Mouse (Mus musculus) embryonic facial prominence, embryonic 10.5 days (tissue): ENCODE results near the gene 4930519P11Rik. TPM values are rescaled to one million over a fixed set of nuclear protein-coding genes. Genes with fewer than 3 reads are reported as not detected.

Experiments
- DNase-seq: peaks from one replicate; pipeline ENCODE4 v3.0.0-alpha.2; 2017; ENCODE audit warnings: low spot score
- H3K27ac ChIP-seq: fragments of 300-500 bp; sonication (generic); replicated peaks from 2 replicates; pipeline ENCODE4 v1.5.1; 2016; ENCODE audit warnings: mild to moderate bottlenecking
- H3K27me3 ChIP-seq: fragments of 300-500 bp; sonication (generic); replicated peaks from 2 replicates; pipeline ENCODE4 v1.6.1; 2016; ENCODE audit warnings: low read depth, mild to moderate bottlenecking; ENCODE audit not compliant: poor library complexity, severe bottlenecking
- H3K36me3 ChIP-seq: fragments of 300-500 bp; sonication (generic); replicated peaks from 2 replicates; pipeline ENCODE4 v1.6.1; 2016; ENCODE audit warnings: mild to moderate bottlenecking, moderate library complexity
- H3K4me1 ChIP-seq: fragments of 300-500 bp; sonication (generic); 2 replicates; pipeline ENCODE4 v1.6.1; 2016
- H3K4me3 ChIP-seq: fragments of 300-500 bp; sonication (generic); 2 replicates; pipeline ENCODE4 v1.5.1; 2016; ENCODE audit warnings: mild to moderate bottlenecking, moderate library complexity
- H3K9me3 ChIP-seq: fragments of 300-500 bp; sonication (generic); 2 replicates; pipeline ENCODE4 v1.6.1; 2016; ENCODE audit warnings: mild to moderate bottlenecking
- WGBS: fragments of 180-500 bp; shearing (Covaris S2); methylation state at CpG from one replicate; pipeline ENCODE4 v1.1.7; 2016; 5-methylcytosine and 5-hydroxymethylcytosine counted together
- polyA plus RNA-seq: library from polyadenylated mRNA; unstranded; fragments of >200 nt; fragmentation: Nextera tagmentation; extraction: Ambion mirVana; gene quantifications from 2 replicates; pipeline ENCODE4 v1.2.1, GENCODE M21; 2016

Gene 4930519P11Rik
- polyA plus RNA-seq: not detected in 2 replicates

- 1% methylated on average over 97 of the region's 98 CpGs for WGBS
- peak within 1 kb of the TSS; percentile 73 for H3K4me3 ChIP-seq
These were observed at the start of gene 4930519P11Rik, which contains the start of gene Zfp341 for GRCm38 (mm10) chr2:154613118-154614115. 4930519P11Rik (minus strand) TSS chr2:154613437. Zfp341 (plus strand) TSS chr2:154613297.

DNA sequence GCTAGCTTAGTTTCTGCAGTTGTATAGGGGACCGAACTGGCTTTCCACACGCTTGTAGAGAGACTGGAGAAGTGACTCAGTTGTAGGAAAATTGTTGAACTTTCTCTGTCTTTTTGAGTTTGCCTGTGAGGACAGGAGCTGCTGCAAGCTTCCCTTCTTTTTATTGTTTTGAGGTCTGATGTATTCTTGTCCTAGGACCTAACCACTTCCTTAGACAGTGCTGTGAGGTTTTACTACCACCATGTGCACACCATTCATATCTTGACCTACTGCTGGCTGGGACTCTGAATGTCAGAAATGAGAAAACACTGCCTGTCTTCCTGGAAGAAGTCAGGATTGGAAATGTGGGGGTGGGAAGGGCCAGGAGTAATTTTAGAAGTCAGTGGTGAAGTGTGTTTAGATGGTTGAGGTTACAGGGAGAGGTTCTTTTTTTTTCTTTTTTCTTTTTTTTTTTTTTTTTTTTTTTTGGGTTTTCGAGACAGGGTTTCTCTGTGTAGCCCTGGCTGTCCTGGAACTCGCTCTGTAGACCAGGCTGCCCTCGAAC, 46.4 kb upstream of the 4930519P11Rik start:
- H3K27ac ChIP-seq: no peak overlapping the region
- no peak for DNase-seq
- no peak overlapping the region; the same call in 1 of the 2 replicates for H3K4me3 ChIP-seq
- H3K4me1 ChIP-seq: peaks cover 23% of the 10 kb centered on the region
- peaks cover 48% of the 10 kb centered on the region for H3K36me3 ChIP-seq
- 74% methylated on average over 5 of the region's 5 CpGs for WGBS
- no peaks in the 10 kb centered on the region for H3K27me3 ChIP-seq
- H3K9me3 ChIP-seq: no peaks in the 10 kb centered on the region

More at GRCm38 (mm10) chr2:154613118-154614115, at the start of gene 4930519P11Rik, which contains the start of gene Zfp341:
- no peaks in the 10 kb centered on the region for H3K9me3 ChIP-seq
- H3K36me3 ChIP-seq: no peaks in the 10 kb centered on the region
- peak within 1 kb of the TSS; percentile 99 for H3K27ac ChIP-seq
- H3K27me3 ChIP-seq: peaks cover 3% of the 10 kb centered on the region; the same call in 1 of the 2 replicates
- peaks cover 25% of the 10 kb centered on the region for H3K4me1 ChIP-seq
- DNase-seq: peak; percentile 95

GRCm38 (mm10) chr2:154659070-154659469, 45.8 kb upstream of the 4930519P11Rik start:
- WGBS: 87% methylated on average over 4 of the region's 4 CpGs
- peaks cover 43% of the 10 kb centered on the region for H3K36me3 ChIP-seq
- peak overlapping the region; percentile 95 for H3K4me3 ChIP-seq

DNA sequence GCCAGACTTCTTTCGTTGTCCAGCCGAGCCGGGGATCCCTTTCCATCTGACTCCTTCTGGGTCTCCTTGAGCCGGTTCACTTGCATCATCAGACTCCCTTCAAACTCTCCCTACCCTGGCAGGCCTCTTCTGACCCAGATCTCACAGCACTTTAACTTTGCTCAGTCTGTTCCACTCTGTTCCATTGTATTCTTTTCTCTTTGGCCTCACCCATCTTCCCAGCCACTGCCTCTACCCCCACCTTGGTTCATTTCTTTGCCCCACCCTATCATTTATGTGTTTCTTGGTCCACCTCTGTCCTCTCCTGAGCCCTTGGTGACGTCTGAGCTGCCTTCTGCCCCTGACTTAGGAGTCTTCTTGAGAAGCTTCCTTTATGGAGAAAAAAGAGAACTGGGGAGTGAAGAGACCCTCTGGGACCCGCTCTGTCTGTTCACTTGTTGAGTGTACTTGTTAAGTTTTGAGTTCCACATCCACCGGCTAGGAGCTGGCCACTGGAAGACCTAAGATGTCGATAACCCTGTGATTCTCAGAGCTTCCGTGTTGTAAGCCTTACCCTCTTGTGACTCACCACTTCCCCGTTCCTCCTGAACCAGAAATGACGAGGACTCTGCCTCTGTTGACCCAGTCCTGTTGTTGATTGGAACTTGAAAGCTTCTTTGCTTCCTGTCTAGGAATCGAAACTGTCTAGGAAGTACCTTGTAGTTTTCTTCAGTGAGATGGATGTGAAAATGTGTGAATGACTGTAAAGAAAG, 44.4 kb upstream of the 4930519P11Rik start:
- no peaks in the 10 kb centered on the region for H3K27me3 ChIP-seq
- H3K9me3 ChIP-seq: no peaks in the 10 kb centered on the region
- peak; percentile 19 for DNase-seq
- H3K4me1 ChIP-seq: peaks cover 23% of the 10 kb centered on the region
- H3K4me3 ChIP-seq: peak overlapping the region; percentile 95
- 20% methylated on average over 12 of the region's 12 CpGs for WGBS
- peaks cover 30% of the 10 kb centered on the region for H3K36me3 ChIP-seq
- peak overlapping the region; percentile 93 for H3K27ac ChIP-seq

More at GRCm38 (mm10) chr2:154659070-154659469, 45.8 kb upstream of the 4930519P11Rik start:
- H3K9me3 ChIP-seq: no peaks in the 10 kb centered on the region
- no peaks in the 10 kb centered on the region for H3K27me3 ChIP-seq
- no peak for DNase-seq
- H3K4me1 ChIP-seq: peaks cover 23% of the 10 kb centered on the region
- no peak overlapping the region for H3K27ac ChIP-seq

DNA sequence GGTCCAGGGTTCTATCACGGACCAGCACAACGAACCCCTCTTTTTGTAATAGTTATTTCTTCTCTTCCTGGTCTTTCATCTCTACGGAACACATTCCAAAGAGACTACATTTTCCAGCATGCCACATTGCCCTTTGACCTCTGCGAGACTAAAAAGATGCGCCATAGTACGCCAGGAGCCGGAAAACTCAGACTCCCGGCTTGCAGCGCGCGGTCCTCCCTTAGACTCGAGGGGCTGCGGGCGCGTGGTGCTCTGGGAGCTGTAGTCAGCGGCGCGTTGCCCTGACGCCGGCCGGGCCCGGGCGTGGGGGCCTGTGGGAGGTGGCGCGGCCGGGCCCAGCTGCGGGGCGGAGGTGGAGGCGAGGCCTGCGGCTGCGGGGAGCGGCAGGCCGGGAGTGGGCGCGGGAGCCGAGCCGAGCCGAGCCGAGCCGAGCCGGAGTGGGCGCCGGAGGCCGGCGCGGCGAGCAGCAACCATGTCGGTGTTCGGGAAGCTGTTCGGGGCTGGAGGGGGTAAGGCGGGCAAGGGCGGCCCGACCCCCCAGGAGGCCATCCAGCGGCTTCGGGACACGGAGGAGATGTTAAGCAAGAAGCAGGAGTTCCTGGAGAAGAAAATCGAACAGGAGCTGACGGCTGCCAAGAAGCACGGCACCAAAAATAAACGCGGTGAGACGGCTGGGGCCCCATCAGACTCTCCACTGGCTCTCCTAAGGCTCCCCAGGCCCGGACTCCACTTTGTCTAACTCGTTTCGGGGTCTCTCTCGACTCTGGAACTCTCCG, 43.7 kb upstream of the 4930519P11Rik start:
- no peaks in the 10 kb centered on the region for H3K9me3 ChIP-seq
- peak overlapping the region; percentile 93 for H3K27ac ChIP-seq
- peak overlapping the region; percentile 95 for H3K4me3 ChIP-seq
- no peaks in the 10 kb centered on the region for H3K27me3 ChIP-seq
- under 1% methylated on average over 67 of the region's 67 CpGs for WGBS
- H3K4me1 ChIP-seq: peaks cover 27% of the 10 kb centered on the region
- peaks cover 24% of the 10 kb centered on the region for H3K36me3 ChIP-seq
- peak; percentile 97 for DNase-seq

- Histone ChIP-seq H3K27ac (peak overlapping the region; percentile 93), H3K27me3 (no peaks in the 10 kb centered on the region), H3K9me3 (no peaks in the 10 kb centered on the region), H3K36me3 (peaks cover 14% of the 10 kb centered on the region), H3K4me3 (peak overlapping the region; percentile 95; the same call in 1 of the 2 replicates), H3K4me1 (peaks cover 27% of the 10 kb centered on the region)
- DNase-seq: no peak
- 85% methylated on average over 2 of the region's 2 CpGs for WGBS
These were observed 42.7 kb upstream of the 4930519P11Rik start for GRCm38 (mm10) chr2:154655878-154656414.

DNA sequence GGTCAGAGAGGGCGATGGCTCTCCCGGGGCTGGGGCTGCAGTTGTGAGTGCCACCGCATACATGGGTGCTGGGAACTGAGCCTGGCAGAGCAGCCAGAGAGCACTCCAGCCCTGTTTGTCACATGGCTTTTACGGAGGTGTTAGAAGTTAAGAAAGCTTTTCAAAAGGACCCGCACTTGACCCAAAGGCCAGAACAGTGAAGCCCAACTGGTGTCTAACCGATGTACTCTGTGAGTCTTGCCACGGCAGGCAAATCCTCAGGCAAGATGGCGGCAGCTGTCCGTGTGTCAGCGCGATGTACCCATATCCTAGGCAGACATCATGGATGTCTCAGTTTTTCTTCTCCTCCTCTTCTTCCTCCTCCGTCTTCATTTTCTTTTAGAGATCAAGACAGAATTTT, 41.7 kb upstream of the 4930519P11Rik start:
- no peak overlapping the region for H3K4me3 ChIP-seq
- WGBS: 95% methylated on average over 12 of the region's 12 CpGs
- H3K4me1 ChIP-seq: peaks cover 27% of the 10 kb centered on the region
- no peaks in the 10 kb centered on the region for H3K27me3 ChIP-seq
- peaks cover 5% of the 10 kb centered on the region; the same call in 1 of the 2 replicates for H3K36me3 ChIP-seq
- no peaks in the 10 kb centered on the region for H3K9me3 ChIP-seq
- no peak overlapping the region for H3K27ac ChIP-seq
- no peak for DNase-seq

DNA sequence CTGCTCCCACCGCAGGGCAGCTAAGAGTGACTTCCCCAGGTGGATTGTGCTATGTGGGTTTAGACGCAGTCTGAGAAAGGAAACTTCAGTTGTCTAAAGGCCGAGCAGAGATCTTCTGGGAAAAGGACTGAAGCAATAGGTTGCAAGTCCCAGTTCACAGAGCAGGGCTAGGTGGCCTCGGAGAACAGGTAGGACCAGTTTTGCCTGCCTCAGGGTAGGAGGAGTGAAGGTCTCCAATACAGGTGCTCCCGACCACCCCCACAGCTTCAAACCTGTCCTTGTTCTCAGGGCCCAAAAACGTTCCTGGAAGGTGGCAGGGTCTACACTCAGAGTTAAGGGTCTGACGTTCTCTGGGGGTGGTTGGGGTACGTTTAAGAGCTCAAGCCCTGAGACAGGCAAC, 38.1 kb upstream of the 4930519P11Rik start, which contains the start of gene Chmp4b:
TSS of gene Chmp4b (plus strand) at position 343 of the 400 bp plus-strand sequence.
- Histone ChIP-seq H3K36me3 (peaks cover under 1% of the 10 kb centered on the region; the same call in 1 of the 2 replicates), H3K4me3 (no peak within 1 kb of the TSS), H3K4me1 (peaks cover 13% of the 10 kb centered on the region), H3K27me3 (no peaks in the 10 kb centered on the region), H3K27ac (peak within 1 kb of the TSS; percentile 61), H3K9me3 (no peaks in the 10 kb centered on the region)
- DNase-seq: peak; percentile 72
- WGBS: 40% methylated on average over 8 of the region's 8 CpGs

DNA sequence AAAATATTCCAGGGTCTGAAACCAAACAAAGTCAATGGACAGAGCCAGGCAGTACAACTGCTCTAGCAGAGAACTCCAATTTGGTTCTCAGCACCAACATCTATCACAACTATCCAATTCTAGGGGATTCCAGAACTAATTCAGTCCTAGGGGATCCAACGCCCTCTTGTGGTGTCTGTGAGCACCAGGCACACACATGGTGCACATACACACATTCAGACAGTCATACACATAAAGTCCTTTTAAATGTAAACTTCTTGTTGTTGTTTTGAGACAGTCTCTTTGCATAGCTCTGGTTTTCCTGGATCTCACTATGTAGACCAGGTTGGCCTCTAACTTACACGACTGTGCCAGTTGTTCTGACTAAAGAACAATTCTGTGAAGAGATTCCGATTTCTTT, 37.2 kb upstream of the 4930519P11Rik start:
- 85% methylated on average over 3 of the region's 3 CpGs for WGBS
- H3K27ac ChIP-seq: peak overlapping the region; percentile 61; the same call in 1 of the 2 replicates
- no peak for DNase-seq
- H3K9me3 ChIP-seq: no peaks in the 10 kb centered on the region
- no peak overlapping the region for H3K4me3 ChIP-seq
- peaks cover 10% of the 10 kb centered on the region for H3K36me3 ChIP-seq
- peaks cover 13% of the 10 kb centered on the region for H3K4me1 ChIP-seq
- H3K27me3 ChIP-seq: no peaks in the 10 kb centered on the region

DNA sequence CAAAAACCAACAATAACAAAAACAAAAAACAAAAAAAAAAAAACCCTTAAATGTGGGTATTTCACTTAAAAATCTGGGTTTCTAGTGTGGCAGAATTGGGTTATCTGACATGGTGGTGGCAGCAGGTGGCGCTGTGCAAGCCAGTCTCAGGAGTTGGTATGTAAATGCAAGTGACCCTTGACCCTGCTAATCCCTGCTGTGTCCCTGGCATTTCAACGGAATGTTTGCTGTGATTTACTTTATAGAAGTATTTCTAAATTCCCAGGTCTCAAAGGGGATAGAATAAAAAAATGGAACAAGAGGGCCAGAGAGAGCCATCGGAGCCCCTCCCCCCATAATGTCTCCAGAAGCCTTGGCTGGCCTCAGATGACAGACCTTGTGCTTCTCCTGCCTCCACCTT, 34.8 kb upstream of the 4930519P11Rik start:
- WGBS: 29% methylated on average over 3 of the region's 3 CpGs
- Histone ChIP-seq H3K4me1 (peaks cover 13% of the 10 kb centered on the region), H3K27me3 (no peaks in the 10 kb centered on the region), H3K27ac (no peak overlapping the region), H3K9me3 (no peaks in the 10 kb centered on the region), H3K36me3 (peaks cover 27% of the 10 kb centered on the region), H3K4me3 (no peak overlapping the region)
- DNase-seq: peak; percentile 64

GRCm38 (mm10) chr2:154646634-154647033, 33.4 kb upstream of the 4930519P11Rik start:
- 83% methylated on average over 5 of the region's 5 CpGs for WGBS
- Histone ChIP-seq H3K27ac (no peak overlapping the region), H3K27me3 (no peaks in the 10 kb centered on the region), H3K9me3 (no peaks in the 10 kb centered on the region), H3K4me3 (no peak overlapping the region), H3K36me3 (peaks cover 32% of the 10 kb centered on the region), H3K4me1 (peaks cover 9% of the 10 kb centered on the region)
- no peak for DNase-seq
